Mouse (Mus musculus): Measurements from ENCODE around the gene Fgf23. TPM values are rescaled to one million over a fixed set of nuclear protein-coding genes. Genes with fewer than 3 reads are reported as not detected.

The Fgf23 gene
- polyA plus RNA-seq, 1 experiment from 2014 or later = 0.11 TPM

DNA sequence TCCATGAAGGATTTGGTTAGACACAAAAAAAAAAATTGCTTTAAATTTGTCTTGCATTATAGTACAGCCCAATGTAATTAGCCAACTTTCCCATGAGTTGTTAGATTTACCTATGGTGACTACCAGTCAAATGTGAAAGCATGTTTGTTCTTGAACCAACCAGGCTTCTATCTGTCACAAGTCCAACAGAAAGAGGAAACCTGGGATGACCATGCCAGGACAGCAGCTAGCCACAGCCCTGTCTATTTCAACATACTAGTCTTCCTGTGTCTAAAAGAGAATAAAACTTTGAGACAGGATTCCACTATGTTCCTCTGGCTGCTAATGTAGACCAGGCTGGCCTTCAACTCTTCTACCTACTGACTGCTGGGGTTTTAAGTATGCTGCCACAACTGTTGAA lies 34.7 kb downstream of the Fgf23 start:
- Histone ChIP-seq H3K4me2 (replicated peaks) (no peak overlapping the region), H3K4me1 (replicated peaks; ENCODE audit: control insufficient read depth, insufficient read depth, low read length) (peaks cover 10% of the 10 kb centered on the region), H3K36me3 (replicated peaks; ENCODE audit: control insufficient read depth, insufficient read depth) (no peaks in the 10 kb centered on the region), H3K9me3 (ENCODE audit: control insufficient read depth, low read length) (no peaks in the 10 kb centered on the region), H3K4me3 (replicated peaks; ENCODE audit: low read length) (no peak overlapping the region), H3K27ac (no peak overlapping the region), H3K9ac (no peak overlapping the region), H3K27me3 (ENCODE audit: control insufficient read depth, insufficient read depth, low read length) (no peaks in the 10 kb centered on the region)
- no peak for ATAC-seq (ENCODE audit: low FRiP score)
- DNase-seq (ENCODE audit: low spot score) = no peak

DNA sequence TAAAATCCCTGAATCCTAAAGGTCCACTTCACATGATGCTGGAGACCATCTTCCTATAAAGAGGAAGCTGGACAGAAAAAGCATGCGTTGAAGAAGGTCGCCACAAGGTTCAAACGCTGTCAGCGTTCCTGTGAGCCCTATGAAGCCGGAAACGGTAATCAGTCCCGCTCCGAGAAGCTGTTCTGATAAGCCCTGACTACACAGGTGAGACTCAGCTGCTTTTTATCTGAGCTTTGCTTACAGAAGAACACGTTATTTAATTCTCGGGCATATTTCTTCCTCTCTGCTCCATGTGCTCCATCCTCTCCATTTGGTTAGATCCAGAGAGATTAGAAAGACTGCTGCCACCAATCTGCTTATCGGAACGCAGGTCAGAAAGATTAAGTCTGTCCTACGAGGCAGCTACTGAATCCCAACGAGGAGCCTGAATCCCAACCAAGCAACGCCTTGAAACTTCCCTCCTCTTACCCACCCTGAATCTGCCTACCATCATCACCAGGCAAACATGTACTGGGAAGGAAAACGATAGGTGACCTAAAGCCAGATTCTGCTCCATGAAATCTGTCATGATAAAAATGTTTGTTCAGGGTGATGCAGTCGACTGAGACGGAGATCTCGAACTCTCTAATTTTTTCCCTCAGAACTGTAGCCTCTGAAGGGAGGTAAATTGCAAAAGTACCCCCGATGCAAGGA lies 35.8 kb downstream of the Fgf23 start:
- no peak for ATAC-seq (ENCODE audit: low FRiP score)
- Histone ChIP-seq H3K4me3 (replicated peaks; ENCODE audit: low read length) (peak overlapping the region; percentile 58), H3K9me3 (ENCODE audit: control insufficient read depth, low read length) (no peaks in the 10 kb centered on the region), H3K4me2 (replicated peaks) (peak overlapping the region; percentile 79), H3K36me3 (replicated peaks; ENCODE audit: control insufficient read depth, insufficient read depth) (no peaks in the 10 kb centered on the region), H3K27me3 (ENCODE audit: control insufficient read depth, insufficient read depth, low read length) (no peaks in the 10 kb centered on the region), H3K27ac (no peak overlapping the region), H3K4me1 (replicated peaks; ENCODE audit: control insufficient read depth, insufficient read depth, low read length) (peaks cover 10% of the 10 kb centered on the region), H3K9ac (peak overlapping the region; percentile 63)
- WGBS = 44% methylated on average over 20 of the region's 20 CpGs
- no peak for DNase-seq (ENCODE audit: low spot score)

DNA sequence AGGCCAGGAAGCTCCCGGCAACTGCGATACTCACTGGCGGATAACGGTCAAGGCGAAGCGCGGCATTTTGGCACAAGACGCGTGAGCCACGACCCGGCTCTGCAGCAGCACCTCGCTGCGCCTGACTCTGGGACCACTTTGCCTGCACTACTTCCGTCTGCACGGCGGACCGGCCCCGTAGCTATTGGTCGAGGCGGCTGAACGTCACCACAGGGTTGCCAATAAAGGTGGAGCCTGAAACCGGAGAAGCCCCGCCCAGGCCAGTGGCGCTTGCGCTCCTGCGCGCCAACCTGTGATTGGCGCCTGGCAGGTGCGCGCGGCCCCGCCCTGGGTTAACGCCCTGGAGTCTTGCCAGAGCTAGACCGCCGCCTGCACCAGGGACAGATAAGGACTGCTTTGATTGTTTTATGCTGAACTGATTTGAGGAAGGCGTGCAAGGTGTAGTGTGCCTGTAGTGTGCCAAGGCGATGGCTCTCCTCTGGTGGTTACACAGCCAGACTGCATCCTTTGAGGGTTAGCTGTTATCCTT lies 36.8 kb downstream of the Fgf23 start, which contains the start of gene Tigar:
TSS of gene Tigar (minus strand) at position 156 of the 529 bp plus-strand sequence.
- Histone ChIP-seq H3K27ac (0 out of 2 replicates have a peak within 1 kb of the TSS, but pooled peaks have one; percentile 7), H3K4me1 (replicated peaks; ENCODE audit: control insufficient read depth, insufficient read depth, low read length) (peaks cover 10% of the 10 kb centered on the region), H3K9me3 (ENCODE audit: control insufficient read depth, low read length) (no peaks in the 10 kb centered on the region), H3K36me3 (replicated peaks; ENCODE audit: control insufficient read depth, insufficient read depth) (no peaks in the 10 kb centered on the region), H3K27me3 (ENCODE audit: control insufficient read depth, insufficient read depth, low read length) (no peaks in the 10 kb centered on the region), H3K4me2 (replicated peaks) (peak within 1 kb of the TSS; percentile 79), H3K9ac (peak within 1 kb of the TSS; percentile 63), H3K4me3 (replicated peaks; ENCODE audit: low read length) (peak within 1 kb of the TSS; percentile 58)
- peak; percentile 99 for ATAC-seq (ENCODE audit: low FRiP score)
- WGBS = under 1% methylated on average over 37 of the region's 37 CpGs
- peak; percentile 95 for DNase-seq (ENCODE audit: low spot score)

DNA sequence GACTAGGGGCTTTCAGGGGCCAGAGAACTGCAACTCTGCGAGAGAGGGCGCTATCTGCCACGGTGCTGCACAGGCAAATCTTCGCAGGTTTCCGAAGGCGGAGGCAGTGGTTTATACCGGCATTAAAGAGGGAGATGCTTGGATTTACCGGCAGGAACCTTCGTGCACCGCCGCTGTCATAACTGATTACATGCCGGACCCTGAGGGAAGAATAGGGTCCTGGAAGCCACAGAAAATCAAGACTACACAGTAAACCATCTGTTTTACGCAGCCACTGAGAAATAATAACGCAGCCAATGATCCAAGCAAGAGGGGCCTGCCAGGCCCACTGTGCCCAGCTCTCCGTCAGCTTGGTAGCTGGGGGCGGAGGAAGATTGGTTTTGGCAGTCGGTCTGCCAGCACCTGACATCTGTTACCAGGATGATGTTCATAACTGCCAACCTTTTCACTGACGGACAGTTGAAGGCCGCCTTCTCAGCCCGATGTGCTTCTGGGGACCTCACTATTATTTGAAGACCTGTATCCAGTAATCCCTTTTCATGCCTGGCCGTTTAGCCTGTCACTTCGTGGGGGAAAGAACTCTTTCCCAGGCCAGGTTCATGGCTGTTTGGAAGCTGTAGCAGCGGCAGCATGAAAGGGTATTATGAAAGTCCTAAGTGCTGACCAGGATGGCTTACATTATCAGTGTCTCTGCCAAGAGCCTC lies 42.2 kb downstream of the Fgf23 start:
- WGBS = 53% methylated on average over 23 of the region's 23 CpGs
- no peak overlapping the region for H3K27ac ChIP-seq
- no peak overlapping the region for H3K9ac ChIP-seq
- no peak overlapping the region for H3K4me3 ChIP-seq (replicated peaks; ENCODE audit: low read length)
- H3K9me3 ChIP-seq (ENCODE audit: control insufficient read depth, low read length) = no peaks in the 10 kb centered on the region
- H3K36me3 ChIP-seq (replicated peaks; ENCODE audit: control insufficient read depth, insufficient read depth) = no peaks in the 10 kb centered on the region
- ATAC-seq (ENCODE audit: low FRiP score) = peak; percentile 64; the same call in 1 of the 2 replicates
- DNase-seq (ENCODE audit: low spot score) = peak; percentile 44
- 0 out of 2 replicates have a peak, but pooled peaks cover 2% of the 10 kb centered on the region for H3K27me3 ChIP-seq (ENCODE audit: control insufficient read depth, insufficient read depth, low read length)
- no peak overlapping the region for H3K4me2 ChIP-seq (replicated peaks)
- 0 out of 2 replicates have a peak, but pooled peaks cover 3% of the 10 kb centered on the region for H3K4me1 ChIP-seq (replicated peaks; ENCODE audit: control insufficient read depth, insufficient read depth, low read length)

DNA sequence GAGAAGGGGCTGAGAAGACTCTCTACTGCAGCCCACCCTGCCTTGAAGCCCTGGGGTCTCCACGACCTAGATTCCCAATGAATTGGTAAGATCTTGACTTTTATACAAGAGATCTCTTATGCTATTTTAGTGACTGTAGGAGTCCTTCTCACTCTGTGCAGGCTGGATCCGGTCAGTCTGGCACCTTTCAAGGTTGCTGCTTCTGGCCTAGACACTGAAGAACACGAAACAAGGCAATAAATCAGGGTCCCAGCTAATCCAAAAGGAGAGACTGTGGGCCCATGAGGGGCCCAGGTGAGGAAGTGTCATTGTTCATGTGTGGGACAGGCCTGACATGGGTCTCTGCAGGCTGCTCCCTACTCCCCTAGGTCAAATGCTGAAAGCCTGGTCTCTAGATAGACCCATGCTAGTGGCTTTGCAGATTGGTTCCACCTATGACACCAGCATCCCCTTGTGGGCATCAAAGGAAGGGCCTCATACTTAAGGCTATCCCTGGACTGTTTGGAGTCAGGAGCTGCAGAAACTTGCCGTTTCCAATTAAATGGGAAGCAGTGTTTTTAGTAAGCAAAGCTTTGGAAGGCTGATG lies 49.6 kb downstream of the Fgf23 start:
- DNase-seq (ENCODE audit: low spot score) = no peak

DNA sequence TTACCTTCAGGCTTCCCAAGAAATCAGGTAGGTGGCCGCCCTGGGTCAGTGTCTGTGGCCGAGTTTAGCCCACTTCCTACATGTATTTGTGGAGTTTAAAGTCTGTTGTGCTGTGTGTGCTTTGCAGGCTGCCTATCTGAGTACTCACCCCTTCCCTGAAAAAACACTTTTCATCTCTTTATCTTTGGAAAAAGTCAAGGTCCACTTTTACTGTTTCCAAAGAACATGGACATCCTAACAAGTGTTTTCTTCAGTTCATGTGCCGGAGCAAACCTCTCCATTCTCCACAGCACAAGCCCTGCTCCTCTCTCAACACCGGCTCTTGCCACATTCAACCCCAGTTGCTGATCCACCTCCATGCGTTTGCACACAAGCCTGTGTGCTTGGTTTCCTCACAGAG lies 50.3 kb downstream of the Fgf23 start:
- H3K36me3 ChIP-seq (replicated peaks; ENCODE audit: control insufficient read depth, insufficient read depth) = no peaks in the 10 kb centered on the region
- H3K4me2 ChIP-seq (replicated peaks) = no peak overlapping the region
- no peak overlapping the region for H3K9ac ChIP-seq
- no peaks in the 10 kb centered on the region for H3K9me3 ChIP-seq (ENCODE audit: control insufficient read depth, low read length)
- DNase-seq (ENCODE audit: low spot score) = no peak
- no peak overlapping the region for H3K4me3 ChIP-seq (replicated peaks; ENCODE audit: low read length)
- 90% methylated on average over 5 of the region's 5 CpGs for WGBS
- H3K27ac ChIP-seq = no peak overlapping the region
- no peaks in the 10 kb centered on the region for H3K27me3 ChIP-seq (ENCODE audit: control insufficient read depth, insufficient read depth, low read length)
- ATAC-seq (ENCODE audit: low FRiP score) = no peak
- H3K4me1 ChIP-seq (replicated peaks; ENCODE audit: control insufficient read depth, insufficient read depth, low read length) = no peaks in the 10 kb centered on the region

More for the DNA sequence above, 49.6 kb downstream of the Fgf23 start:
- Histone ChIP-seq H3K27ac (no peak overlapping the region), H3K4me3 (replicated peaks; ENCODE audit: low read length) (no peak overlapping the region), H3K4me1 (replicated peaks; ENCODE audit: control insufficient read depth, insufficient read depth, low read length) (no peaks in the 10 kb centered on the region), H3K36me3 (replicated peaks; ENCODE audit: control insufficient read depth, insufficient read depth) (no peaks in the 10 kb centered on the region), H3K9me3 (ENCODE audit: control insufficient read depth, low read length) (no peaks in the 10 kb centered on the region), H3K4me2 (replicated peaks) (no peak overlapping the region), H3K9ac (no peak overlapping the region), H3K27me3 (ENCODE audit: control insufficient read depth, insufficient read depth, low read length) (no peaks in the 10 kb centered on the region)
- ATAC-seq (ENCODE audit: low FRiP score) = no peak
- WGBS = 77% methylated on average over 4 of the region's 4 CpGs

DNA sequence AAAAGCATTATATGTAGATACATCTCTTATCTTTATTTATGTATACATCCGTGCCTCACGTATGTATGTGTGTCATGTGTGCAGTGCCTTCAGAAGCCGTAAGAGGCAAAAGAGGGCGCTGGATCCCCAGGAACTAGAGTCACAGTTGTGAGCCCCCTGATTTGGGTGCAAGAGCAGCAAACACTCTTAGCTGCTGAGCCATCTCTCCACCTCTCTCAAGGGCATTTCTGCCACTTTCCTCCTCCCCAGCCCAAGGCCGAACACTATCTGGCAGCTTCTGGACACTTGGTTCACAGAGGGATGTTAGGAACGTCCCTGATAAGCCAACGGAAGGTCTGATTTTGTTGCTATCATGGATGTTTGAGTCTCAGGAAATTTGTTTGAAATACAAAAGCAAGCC lies 50.8 kb downstream of the Fgf23 start:
- Histone ChIP-seq H3K27me3 (ENCODE audit: control insufficient read depth, insufficient read depth, low read length) (no peaks in the 10 kb centered on the region), H3K27ac (no peak overlapping the region), H3K4me3 (replicated peaks; ENCODE audit: low read length) (no peak overlapping the region), H3K4me1 (replicated peaks; ENCODE audit: control insufficient read depth, insufficient read depth, low read length) (no peaks in the 10 kb centered on the region), H3K36me3 (replicated peaks; ENCODE audit: control insufficient read depth, insufficient read depth) (no peaks in the 10 kb centered on the region), H3K9ac (no peak overlapping the region), H3K9me3 (ENCODE audit: control insufficient read depth, low read length) (no peaks in the 10 kb centered on the region), H3K4me2 (replicated peaks) (no peak overlapping the region)
- DNase-seq (ENCODE audit: low spot score) (no peak), ATAC-seq (ENCODE audit: low FRiP score) (no peak)
- WGBS = 87% methylated on average over 7 of the region's 7 CpGs

DNA sequence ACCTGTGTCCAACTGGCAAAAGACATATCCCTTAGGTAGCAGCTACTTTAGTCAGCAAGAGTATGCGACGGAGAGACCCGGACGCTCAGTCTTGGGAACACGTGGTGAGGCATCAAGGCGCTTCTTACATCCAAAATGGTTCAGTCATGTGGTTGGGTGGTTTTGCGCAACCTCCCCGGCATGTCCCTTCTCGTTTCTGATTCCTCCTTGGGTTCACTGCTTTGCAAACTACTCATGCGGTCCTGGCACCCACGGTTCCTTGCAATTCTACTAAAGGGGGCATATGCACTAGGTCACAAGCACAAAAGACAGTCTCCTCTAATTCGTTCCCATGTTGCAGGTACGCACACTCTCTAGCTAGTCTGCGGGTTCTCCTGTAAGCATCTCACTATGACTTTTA lies 57.0 kb downstream of the Fgf23 start:
- no peak for DNase-seq (ENCODE audit: low spot score)
- 92% methylated on average over 14 of the region's 14 CpGs for WGBS
- no peaks in the 10 kb centered on the region for H3K27me3 ChIP-seq (ENCODE audit: control insufficient read depth, insufficient read depth, low read length)
- no peak overlapping the region for H3K4me3 ChIP-seq (replicated peaks; ENCODE audit: low read length)
- no peak for ATAC-seq (ENCODE audit: low FRiP score)
- H3K36me3 ChIP-seq (replicated peaks; ENCODE audit: control insufficient read depth, insufficient read depth) = no peaks in the 10 kb centered on the region
- no peaks in the 10 kb centered on the region for H3K9me3 ChIP-seq (ENCODE audit: control insufficient read depth, low read length)
- no peaks in the 10 kb centered on the region; the same call in 1 of the 2 replicates for H3K4me1 ChIP-seq (replicated peaks; ENCODE audit: control insufficient read depth, insufficient read depth, low read length)
- no peak overlapping the region for H3K27ac ChIP-seq
- H3K4me2 ChIP-seq (replicated peaks) = no peak overlapping the region
- H3K9ac ChIP-seq = no peak overlapping the region

DNA sequence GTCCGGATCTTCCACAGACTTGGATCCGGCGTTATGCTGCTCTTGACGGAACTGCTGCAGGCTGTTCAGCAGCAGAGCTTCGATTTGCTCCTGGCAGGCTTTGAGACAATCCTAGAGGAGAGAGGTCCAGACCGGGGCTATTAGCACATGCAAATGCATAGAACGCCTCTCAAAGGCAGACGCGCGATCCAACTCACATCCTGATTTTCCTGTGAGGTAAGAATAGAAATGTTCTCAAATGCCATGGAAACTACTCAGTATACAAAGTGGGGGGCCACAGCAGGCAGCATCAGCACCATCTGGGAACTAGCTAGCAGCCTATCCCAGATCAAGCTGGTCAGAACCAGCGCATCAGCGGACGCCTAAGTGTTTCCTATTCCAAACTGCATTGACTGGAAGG lies 57.7 kb downstream of the Fgf23 start:
- WGBS = 65% methylated on average over 13 of the region's 13 CpGs
- no peak for ATAC-seq (ENCODE audit: low FRiP score)

More for the DNA sequence above, 57.7 kb downstream of the Fgf23 start:
- no peaks in the 10 kb centered on the region for H3K27me3 ChIP-seq (ENCODE audit: control insufficient read depth, insufficient read depth, low read length)
- no peak for DNase-seq (ENCODE audit: low spot score)
- H3K4me1 ChIP-seq (replicated peaks; ENCODE audit: control insufficient read depth, insufficient read depth, low read length) = no peaks in the 10 kb centered on the region; the same call in 1 of the 2 replicates
- no peaks in the 10 kb centered on the region for H3K36me3 ChIP-seq (replicated peaks; ENCODE audit: control insufficient read depth, insufficient read depth)
- H3K4me3 ChIP-seq (replicated peaks; ENCODE audit: low read length) = no peak overlapping the region
- H3K4me2 ChIP-seq (replicated peaks) = no peak overlapping the region
- no peak overlapping the region for H3K27ac ChIP-seq
- no peaks in the 10 kb centered on the region for H3K9me3 ChIP-seq (ENCODE audit: control insufficient read depth, low read length)
- H3K9ac ChIP-seq = no peak overlapping the region
